Mouse (Mus musculus) stomach, embryonic 14.5 days (tissue): ENCODE data around the gene Ankrd17. TPM values are rescaled to one million over a fixed set of nuclear protein-coding genes. Genes with fewer than 3 reads are reported as not detected.

Experiments
- ATAC-seq: fragments of 200-750 bp; cut with Nextera tagmentation; 2 replicates; pipeline ENCODE4 v1.8.0; 2017; ENCODE audit warnings: low read depth, moderate TSS enrichment; ENCODE audit not compliant: insufficient number of reproducible peaks, insufficient read depth, low FRiP score
- H3K27ac ChIP-seq: fragments of 300-500 bp; sonication (generic); 2 replicates; pipeline ENCODE4 v1.5.1; 2014; ENCODE audit warnings: mild to moderate bottlenecking, low read length, moderate library complexity, mixed read lengths
- H3K27me3 ChIP-seq: fragments of 300-500 bp; sonication (generic); 2 replicates; pipeline ENCODE4 v1.6.1; 2014; ENCODE audit warnings: low read length, control low read depth, mixed read lengths; ENCODE audit not compliant: control insufficient read depth, insufficient read depth
- H3K36me3 ChIP-seq: fragments of 300-500 bp; sonication (generic); 2 replicates; pipeline ENCODE4 v1.6.1; 2014; ENCODE audit warnings: mild to moderate bottlenecking, control low read depth, low read length, moderate library complexity, mixed read lengths; ENCODE audit not compliant: control insufficient read depth, insufficient read depth
- H3K4me1 ChIP-seq: fragments of 300-500 bp; sonication (generic); 2 replicates; pipeline ENCODE4 v1.6.1; 2014; ENCODE audit warnings: low read length, control low read depth, mixed read lengths; ENCODE audit not compliant: control insufficient read depth, insufficient read depth
- H3K4me2 ChIP-seq: fragments of 300-500 bp; sonication (generic); replicated peaks from 2 replicates; pipeline ENCODE4 v1.6.1; 2014; ENCODE audit warnings: low read depth, low read length, control low read depth
- H3K4me3 ChIP-seq: fragments of 300-500 bp; sonication (generic); 2 replicates; pipeline ENCODE4 v1.5.1; 2014; ENCODE audit warnings: low read depth, low read length, control low read depth
- H3K9ac ChIP-seq: fragments of 300-500 bp; sonication (generic); replicated peaks from 2 replicates; pipeline ENCODE4 v1.6.1; 2014; ENCODE audit warnings: low read depth, mild to moderate bottlenecking, control low read depth, low read length, moderate library complexity, mixed read lengths
- H3K9me3 ChIP-seq: fragments of 300-500 bp; sonication (generic); 2 replicates; pipeline ENCODE4 v1.6.1; 2016; ENCODE audit warnings: low read depth, low read length, control low read depth; ENCODE audit not compliant: control insufficient read depth
- WGBS: fragments of 180-500 bp; shearing (Covaris S2); extraction: QIAGEN DNeasy Blood & Tissue Kit; methylation state at CpG from one replicate; pipeline ENCODE4 v1.1.7; 2014; 5-methylcytosine and 5-hydroxymethylcytosine counted together
- polyA plus RNA-seq: library from polyadenylated mRNA; unstranded; fragments of >200 nt; fragmentation: Nextera tagmentation; extraction: Ambion mirVana; gene quantifications from 2 replicates; pipeline ENCODE4 v1.2.1, GENCODE M21; 2014

Ankrd17 gene
- polyA plus RNA-seq, 1 experiment from 2014 or later = 43.6 TPM

- ATAC-seq = no peak
- Histone ChIP-seq H3K4me3 (no peak overlapping the region), H3K4me2 (no peak overlapping the region), H3K27ac (no peak overlapping the region), H3K9me3 (no peaks in the 10 kb centered on the region), H3K36me3 (no peaks in the 10 kb centered on the region), H3K4me1 (no peaks in the 10 kb centered on the region), H3K9ac (no peak overlapping the region), H3K27me3 (no peaks in the 10 kb centered on the region)
- 59% methylated on average over 4 of the region's 4 CpGs for WGBS
These were observed 15.1 kb upstream of the Ankrd17 start for GRCm38 (mm10) chr5:90381458-90381857.

- 81% methylated on average over 4 of the region's 4 CpGs for WGBS
- Histone ChIP-seq H3K4me1 (no peaks in the 10 kb centered on the region), H3K4me2 (no peak overlapping the region), H3K36me3 (no peaks in the 10 kb centered on the region), H3K27ac (no peak overlapping the region), H3K9me3 (no peaks in the 10 kb centered on the region), H3K4me3 (no peak overlapping the region), H3K27me3 (no peaks in the 10 kb centered on the region), H3K9ac (no peak overlapping the region)
- no peak for ATAC-seq
These were observed 7.3 kb upstream of the Ankrd17 start for GRCm38 (mm10) chr5:90373708-90374107.

- WGBS = 91% methylated on average over 5 of the region's 5 CpGs
- no peak overlapping the region for H3K4me2 ChIP-seq
These were observed 4.0 kb upstream of the Ankrd17 start for GRCm38 (mm10) chr5:90370401-90370800.

GRCm38 (mm10) chr5:90367067-90367303 lies 608 bp upstream of the Ankrd17 start, which contains the start of gene Gm9958:
Gene Gm9958, plus strand, starts transcription at chr5:90367204.
- H3K4me2 ChIP-seq = peak within 1 kb of the TSS; percentile 83
- peak within 1 kb of the TSS; percentile 100 for H3K27ac ChIP-seq
- ATAC-seq = no peak
- peak within 1 kb of the TSS; percentile 96 for H3K4me3 ChIP-seq
- no peaks in the 10 kb centered on the region for H3K36me3 ChIP-seq
- no peaks in the 10 kb centered on the region for H3K9me3 ChIP-seq
- peak within 1 kb of the TSS; percentile 87 for H3K9ac ChIP-seq
- H3K4me1 ChIP-seq = peaks cover 19% of the 10 kb centered on the region
- under 1% methylated on average over 7 of the region's 7 CpGs for WGBS
- H3K27me3 ChIP-seq = no peaks in the 10 kb centered on the region

More at GRCm38 (mm10) chr5:90370401-90370800, 4.0 kb upstream of the Ankrd17 start:
- Histone ChIP-seq H3K4me3 (no peak overlapping the region), H3K9me3 (no peaks in the 10 kb centered on the region), H3K36me3 (no peaks in the 10 kb centered on the region), H3K9ac (no peak overlapping the region), H3K27me3 (no peaks in the 10 kb centered on the region), H3K27ac (no peak overlapping the region), H3K4me1 (peaks cover 6% of the 10 kb centered on the region; the same call in 1 of the 2 replicates)
- ATAC-seq = no peak

DNA sequence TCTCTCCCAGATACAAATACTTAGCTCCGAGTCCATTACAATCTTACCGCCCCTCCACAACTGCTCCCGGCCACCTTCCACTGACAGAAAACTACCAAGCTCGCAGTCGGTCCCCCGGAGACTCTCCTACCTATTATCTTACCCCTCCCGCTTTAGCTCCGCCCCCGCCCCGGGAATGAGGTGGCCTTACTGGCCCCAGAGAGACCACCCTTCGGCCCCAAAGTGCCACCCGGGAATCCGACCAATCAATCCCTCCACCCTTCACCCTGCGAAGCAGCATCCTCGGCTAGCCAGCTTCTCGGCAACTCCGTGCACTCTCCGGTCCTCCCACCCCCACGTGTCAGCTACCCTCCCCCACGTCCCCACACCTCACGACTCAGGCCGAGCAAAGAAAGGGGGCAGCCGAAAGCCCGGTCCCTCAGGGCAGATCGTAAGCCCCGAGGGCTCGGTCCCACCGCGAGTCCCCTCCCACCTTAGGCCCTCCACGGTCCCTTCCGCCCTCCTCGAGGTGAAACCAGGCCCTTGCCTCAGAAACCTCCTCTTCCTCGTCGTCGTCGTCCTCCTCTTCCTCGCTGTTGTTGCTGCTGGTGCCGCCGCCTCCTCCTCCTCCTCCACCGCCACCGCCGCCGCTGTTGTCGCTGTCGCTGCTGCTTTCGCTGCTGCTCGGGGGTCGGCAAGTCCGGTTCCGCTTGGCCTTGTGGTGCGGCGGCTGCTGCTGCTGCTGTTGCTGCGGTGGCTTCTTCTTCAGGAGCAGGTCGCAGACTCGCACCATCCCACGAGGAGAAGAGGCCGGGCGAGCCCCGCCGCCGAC lies 1.0 kb downstream of the Ankrd17 start:
- Histone ChIP-seq H3K9me3 (no peaks in the 10 kb centered on the region), H3K27me3 (no peaks in the 10 kb centered on the region), H3K27ac (peak overlapping the region; percentile 100), H3K9ac (peak overlapping the region; percentile 87), H3K36me3 (no peaks in the 10 kb centered on the region), H3K4me1 (peaks cover 19% of the 10 kb centered on the region), H3K4me3 (peak overlapping the region; percentile 96), H3K4me2 (peak overlapping the region; percentile 66)
- ATAC-seq = peak; percentile 24; the same call in 1 of the 2 replicates
- WGBS = under 1% methylated on average over 55 of the region's 61 CpGs

DNA sequence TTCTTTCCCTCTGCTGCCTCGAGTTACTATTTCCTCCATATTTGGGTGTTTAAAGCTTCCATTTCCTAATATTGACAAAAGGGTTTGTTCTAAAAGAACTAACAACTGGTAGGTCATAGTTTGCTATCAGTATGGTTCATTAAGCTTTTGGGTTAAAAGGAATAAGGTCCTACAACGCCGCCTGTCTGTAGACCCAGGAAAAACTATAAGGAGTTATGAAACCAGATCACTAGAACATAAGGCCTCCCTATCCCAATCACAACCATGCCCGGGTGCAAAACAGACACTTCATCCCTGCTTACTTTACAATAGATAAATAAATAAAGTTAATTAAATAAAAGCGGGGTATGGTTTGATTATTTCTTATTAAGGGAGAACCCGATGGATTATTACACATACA lies 1.9 kb downstream of the Ankrd17 start:
- H3K9ac ChIP-seq = peak overlapping the region; percentile 87
- ATAC-seq = no peak
- no peaks in the 10 kb centered on the region for H3K9me3 ChIP-seq
- whole genome bisulfite sequencing = 1% methylated on average over 6 of the region's 6 CpGs
- H3K27ac ChIP-seq = peak overlapping the region; percentile 100
- H3K27me3 ChIP-seq = no peaks in the 10 kb centered on the region
- H3K4me3 ChIP-seq = peak overlapping the region; percentile 96
- peaks cover 19% of the 10 kb centered on the region for H3K4me1 ChIP-seq
- peak overlapping the region; percentile 66 for H3K4me2 ChIP-seq
- peaks cover 3% of the 10 kb centered on the region; the same call in 1 of the 2 replicates for H3K36me3 ChIP-seq

DNA sequence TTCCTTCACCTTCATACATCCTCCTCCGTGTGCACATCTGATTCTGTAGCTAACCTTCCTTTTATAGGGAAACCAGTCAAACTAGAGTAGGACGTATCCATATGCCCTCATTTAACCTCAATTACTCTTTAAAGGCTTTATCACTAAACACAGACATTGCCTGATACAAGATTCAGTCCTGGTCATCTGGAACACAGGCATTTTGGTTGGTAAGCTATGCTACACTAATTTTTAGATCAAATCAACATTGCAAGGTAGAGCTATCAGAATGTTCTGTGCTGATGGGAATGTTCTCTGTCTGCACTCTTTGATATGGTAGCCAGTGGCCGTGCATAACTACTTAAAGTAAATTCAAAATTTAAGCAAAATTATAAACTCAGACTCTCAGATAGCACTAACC lies 10.6 kb downstream of the Ankrd17 start:
- H3K4me2 ChIP-seq = no peak overlapping the region
- no peak for ATAC-seq

DNA sequence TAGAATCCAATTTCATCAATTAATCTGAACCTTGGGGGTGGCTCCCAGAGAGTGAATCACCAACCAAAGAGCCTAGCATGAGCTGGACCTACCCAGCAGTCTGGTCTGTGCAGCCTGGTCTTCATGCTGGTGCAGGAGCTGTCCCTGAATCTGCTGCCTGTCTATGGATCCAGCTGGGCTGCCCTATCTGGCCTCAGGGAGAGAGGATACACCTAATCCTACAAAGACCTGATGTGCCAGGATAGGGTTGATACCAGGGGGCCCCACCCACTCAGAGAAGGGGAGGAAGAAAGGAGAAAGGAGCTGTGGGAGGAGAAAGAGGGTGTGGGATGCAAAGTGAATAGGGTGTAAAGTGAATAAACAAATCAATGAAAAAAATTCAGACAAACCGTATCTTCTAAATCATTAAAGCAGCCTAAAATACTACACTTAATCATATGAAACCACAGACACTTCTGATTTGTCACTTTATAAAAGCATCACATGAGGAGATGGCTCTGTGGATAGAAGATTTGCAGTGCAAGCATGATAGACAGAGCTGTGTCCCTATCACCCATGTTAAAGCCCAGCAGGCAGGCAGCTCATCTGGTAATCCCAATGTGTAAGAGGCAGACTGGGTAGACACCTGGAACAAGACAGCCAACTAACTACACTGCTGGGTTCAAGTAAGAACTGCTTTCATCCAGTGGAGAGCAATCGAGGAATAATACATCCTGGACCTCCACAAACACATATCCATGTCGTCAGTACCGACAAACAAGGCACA lies 12.6 kb downstream of the Ankrd17 start:
- ATAC-seq = no peak
- Histone ChIP-seq H3K36me3 (no peaks in the 10 kb centered on the region), H3K27ac (no peak overlapping the region), H3K27me3 (no peaks in the 10 kb centered on the region), H3K9ac (no peak overlapping the region), H3K4me3 (no peak overlapping the region), H3K4me1 (no peaks in the 10 kb centered on the region), H3K9me3 (no peaks in the 10 kb centered on the region), H3K4me2 (no peak overlapping the region)
- 91% methylated on average over 4 of the region's 4 CpGs for WGBS

More for the DNA sequence above, 10.6 kb downstream of the Ankrd17 start:
- WGBS = 87% methylated on average over 3 of the region's 3 CpGs
- no peak overlapping the region for H3K4me3 ChIP-seq
- peaks cover 3% of the 10 kb centered on the region; the same call in 1 of the 2 replicates for H3K36me3 ChIP-seq
- no peaks in the 10 kb centered on the region for H3K4me1 ChIP-seq
- no peaks in the 10 kb centered on the region for H3K9me3 ChIP-seq
- no peaks in the 10 kb centered on the region for H3K27me3 ChIP-seq
- H3K27ac ChIP-seq = no peak overlapping the region
- no peak overlapping the region for H3K9ac ChIP-seq
